Mouse (Mus musculus) erythroblast, embryonic 14.5 days (primary cell): ENCODE measurements around the gene Gm10577.

ENCODE experiments used
- GATA1 ChIP-seq: IDR thresholded peaks from 2 replicates; pipeline ENCODE4 v1.6.1; 2012; ENCODE audit warnings: low read length, inconsistent platforms, mixed read lengths
- TAL1 ChIP-seq: IDR thresholded peaks from 3 replicates; pipeline ENCODE4 v1.6.1; 2012; ENCODE audit warnings: low read length, inconsistent platforms, mixed read lengths

- TF ChIP-seq GATA1: no peak
- TF ChIP-seq TAL1: no peak
These were observed 28.4 kb downstream of the Gm10577 start for GRCm38 (mm10) chr4:100992086-100992485.
